Mouse (Mus musculus): ENCODE measurements around the gene Irgq.

DNA sequence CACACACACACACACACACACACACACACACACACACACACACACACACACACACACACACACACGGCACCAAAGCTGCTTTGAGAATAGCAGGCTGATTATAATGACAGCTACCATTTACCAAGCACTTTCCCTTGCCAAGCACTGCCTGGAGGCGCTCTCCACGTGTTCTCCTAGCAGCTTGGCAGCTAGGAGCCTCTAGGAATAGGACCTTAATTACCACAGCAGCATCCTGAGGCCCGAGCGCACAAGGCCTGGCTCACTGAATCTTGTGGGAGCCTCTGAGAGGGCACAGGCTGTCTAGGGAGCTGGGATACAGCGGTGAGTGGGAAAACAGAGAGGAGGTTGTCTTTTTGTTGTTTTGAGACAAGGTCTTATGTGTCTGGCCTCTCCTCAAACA, 12.8 kb upstream of the Irgq start:
- TF ChIP-seq CTCF (IDR thresholded peaks at IDR 0.05; ENCODE audit: low read depth): no peak
- TF ChIP-seq EP300 (IDR thresholded peaks at IDR 0.05; ENCODE audit: low read depth): no peak

All from liver, embryonic 14.5 days (tissue).